Mouse (Mus musculus): Measurements from ENCODE around the gene Dctpp1. TPM values are rescaled to one million over a fixed set of nuclear protein-coding genes. Genes with fewer than 3 reads are reported as not detected.

Dctpp1 gene
- polyA plus RNA-seq, 1 experiment = 70.5 TPM

GRCm38 (mm10) chr7:127214521-127214920 lies 46.0 kb downstream of the Dctpp1 start:
- no peaks in the 10 kb centered on the region; the same call in 1 of the 2 replicates for H3K4me1 ChIP-seq (ENCODE audit: control insufficient read depth, insufficient read depth, low read length)
- no peaks in the 10 kb centered on the region for H3K36me3 ChIP-seq (ENCODE audit: control insufficient read depth, insufficient read depth, low read length)
- peak overlapping the region; percentile 77 for H3K27ac ChIP-seq (ENCODE audit: insufficient read depth, low read depth, low read length)
- TF ChIP-seq POLR2A (IDR thresholded peaks at IDR 0.05; ENCODE audit: low read depth, low read length) = no peak
- no peak for TF ChIP-seq CTCF (conservative IDR thresholded peaks at IDR 0.05; ENCODE audit: insufficient read depth, insufficient read length, low read depth, low read length)
- 57% methylated on average over 21 of the region's 21 CpGs for WGBS
- H3K27me3 ChIP-seq (replicated peaks; ENCODE audit: control insufficient read depth, insufficient read depth, low read length) = no peaks in the 10 kb centered on the region
- no peak for DNase-seq
- peak overlapping the region; percentile 52 for H3K4me3 ChIP-seq (ENCODE audit: insufficient read depth, low read depth, low read length)

GRCm38 (mm10) chr7:127213930-127214329 lies 46.6 kb downstream of the Dctpp1 start:
- Histone ChIP-seq H3K27ac (ENCODE audit: insufficient read depth, low read depth, low read length) (no peak overlapping the region), H3K36me3 (ENCODE audit: control insufficient read depth, insufficient read depth, low read length) (no peaks in the 10 kb centered on the region), H3K4me1 (ENCODE audit: control insufficient read depth, insufficient read depth, low read length) (no peaks in the 10 kb centered on the region; the same call in 1 of the 2 replicates), H3K27me3 (replicated peaks; ENCODE audit: control insufficient read depth, insufficient read depth, low read length) (no peaks in the 10 kb centered on the region), H3K4me3 (ENCODE audit: insufficient read depth, low read depth, low read length) (no peak overlapping the region)
- no peak for DNase-seq
- 67% methylated on average over 12 of the region's 12 CpGs for WGBS
- TF ChIP-seq CTCF (conservative IDR thresholded peaks at IDR 0.05; ENCODE audit: insufficient read depth, insufficient read length, low read depth, low read length) (no peak), POLR2A (IDR thresholded peaks at IDR 0.05; ENCODE audit: low read depth, low read length) (no peak)

- WGBS = 32% methylated on average over 7 of the region's 7 CpGs
- no peaks in the 10 kb centered on the region for H3K27me3 ChIP-seq (replicated peaks; ENCODE audit: control insufficient read depth, insufficient read depth, low read length)
- H3K4me1 ChIP-seq (ENCODE audit: control insufficient read depth, insufficient read depth, low read length) = no peaks in the 10 kb centered on the region; the same call in 1 of the 2 replicates
- H3K27ac ChIP-seq (ENCODE audit: insufficient read depth, low read depth, low read length) = no peak overlapping the region
- peak; percentile 60 for DNase-seq
- H3K36me3 ChIP-seq (ENCODE audit: control insufficient read depth, insufficient read depth, low read length) = no peaks in the 10 kb centered on the region
- H3K4me3 ChIP-seq (ENCODE audit: insufficient read depth, low read depth, low read length) = no peak overlapping the region
- TF ChIP-seq CTCF (conservative IDR thresholded peaks at IDR 0.05; ENCODE audit: insufficient read depth, insufficient read length, low read depth, low read length) (peak; percentile 68), POLR2A (IDR thresholded peaks at IDR 0.05; ENCODE audit: low read depth, low read length) (no peak)
These were observed 47.0 kb downstream of the Dctpp1 start for GRCm38 (mm10) chr7:127213485-127213884.

GRCm38 (mm10) chr7:127212432-127213250 lies 47.9 kb downstream of the Dctpp1 start:
- no peak for TF ChIP-seq CTCF (conservative IDR thresholded peaks at IDR 0.05; ENCODE audit: insufficient read depth, insufficient read length, low read depth, low read length)
- TF ChIP-seq POLR2A (IDR thresholded peaks at IDR 0.05; ENCODE audit: low read depth, low read length) = no peak
- no peak for DNase-seq
- Histone ChIP-seq H3K27ac (ENCODE audit: insufficient read depth, low read depth, low read length) (no peak overlapping the region), H3K4me1 (ENCODE audit: control insufficient read depth, insufficient read depth, low read length) (no peaks in the 10 kb centered on the region; the same call in 1 of the 2 replicates), H3K36me3 (ENCODE audit: control insufficient read depth, insufficient read depth, low read length) (no peaks in the 10 kb centered on the region), H3K27me3 (replicated peaks; ENCODE audit: control insufficient read depth, insufficient read depth, low read length) (no peaks in the 10 kb centered on the region), H3K4me3 (ENCODE audit: insufficient read depth, low read depth, low read length) (no peak overlapping the region)
- 93% methylated on average over 12 of the region's 12 CpGs for WGBS

- no peak for TF ChIP-seq POLR2A (IDR thresholded peaks at IDR 0.05; ENCODE audit: low read depth, low read length)
- no peak for TF ChIP-seq CTCF (conservative IDR thresholded peaks at IDR 0.05; ENCODE audit: insufficient read depth, insufficient read length, low read depth, low read length)
- H3K4me1 ChIP-seq (ENCODE audit: control insufficient read depth, insufficient read depth, low read length) = peaks cover 7% of the 10 kb centered on the region; the same call in 1 of the 2 replicates
- no peak overlapping the region for H3K27ac ChIP-seq (ENCODE audit: insufficient read depth, low read depth, low read length)
- H3K36me3 ChIP-seq (ENCODE audit: control insufficient read depth, insufficient read depth, low read length) = no peaks in the 10 kb centered on the region
- no peak overlapping the region for H3K4me3 ChIP-seq (ENCODE audit: insufficient read depth, low read depth, low read length)
- 66% methylated on average over 5 of the region's 5 CpGs for WGBS
- peak; percentile 42 for DNase-seq
- no peaks in the 10 kb centered on the region for H3K27me3 ChIP-seq (replicated peaks; ENCODE audit: control insufficient read depth, insufficient read depth, low read length)
These were observed 49.3 kb downstream of the Dctpp1 start for GRCm38 (mm10) chr7:127211014-127211745.

GRCm38 (mm10) chr7:127210266-127210665 lies 50.2 kb downstream of the Dctpp1 start:
- Histone ChIP-seq H3K27ac (ENCODE audit: insufficient read depth, low read depth, low read length) (no peak overlapping the region), H3K36me3 (ENCODE audit: control insufficient read depth, insufficient read depth, low read length) (no peaks in the 10 kb centered on the region), H3K27me3 (replicated peaks; ENCODE audit: control insufficient read depth, insufficient read depth, low read length) (no peaks in the 10 kb centered on the region), H3K4me3 (ENCODE audit: insufficient read depth, low read depth, low read length) (no peak overlapping the region), H3K4me1 (ENCODE audit: control insufficient read depth, insufficient read depth, low read length) (peaks cover 8% of the 10 kb centered on the region; the same call in 1 of the 2 replicates)
- no peak for DNase-seq
- WGBS = 83% methylated on average over 4 of the region's 4 CpGs
- TF ChIP-seq CTCF (conservative IDR thresholded peaks at IDR 0.05; ENCODE audit: insufficient read depth, insufficient read length, low read depth, low read length) (no peak), POLR2A (IDR thresholded peaks at IDR 0.05; ENCODE audit: low read depth, low read length) (no peak)

- no peak for DNase-seq
- H3K27me3 ChIP-seq (replicated peaks; ENCODE audit: control insufficient read depth, insufficient read depth, low read length) = no peaks in the 10 kb centered on the region
- peaks cover 8% of the 10 kb centered on the region; the same call in 1 of the 2 replicates for H3K4me1 ChIP-seq (ENCODE audit: control insufficient read depth, insufficient read depth, low read length)
- TF ChIP-seq POLR2A (IDR thresholded peaks at IDR 0.05; ENCODE audit: low read depth, low read length) (no peak), CTCF (conservative IDR thresholded peaks at IDR 0.05; ENCODE audit: insufficient read depth, insufficient read length, low read depth, low read length) (no peak)
- WGBS = 81% methylated on average over 5 of the region's 5 CpGs
- H3K27ac ChIP-seq (ENCODE audit: insufficient read depth, low read depth, low read length) = no peak overlapping the region
- no peak overlapping the region for H3K4me3 ChIP-seq (ENCODE audit: insufficient read depth, low read depth, low read length)
- H3K36me3 ChIP-seq (ENCODE audit: control insufficient read depth, insufficient read depth, low read length) = no peaks in the 10 kb centered on the region
These were observed 50.7 kb downstream of the Dctpp1 start for GRCm38 (mm10) chr7:127209851-127210250.

Data from kidney, adult 2 months (tissue).